Mouse (Mus musculus) brain, embryonic 14.5 days (tissue): ENCODE measurements around the gene Tmem52.

Experiments
- CTCF ChIP-seq: fragments of 200-500 bp; IDR thresholded peaks from 2 replicates; pipeline ENCODE4 v1.5.1; 2012; ENCODE audit warnings: inconsistent platforms, mild to moderate bottlenecking, moderate library complexity, borderline replicate concordance; ENCODE audit not compliant: insufficient read depth, insufficient read length; ENCODE audit errors: extremely low read depth
- POLR2A ChIP-seq: fragments of 200-500 bp; IDR thresholded peaks from 2 replicates; pipeline ENCODE4 v1.6.1; 2012; ENCODE audit warnings: mild to moderate bottlenecking, inconsistent platforms, borderline replicate concordance; ENCODE audit not compliant: poor library complexity, insufficient read depth, insufficient read length, severe bottlenecking; ENCODE audit errors: extremely low read depth

GRCm38 (mm10) chr4:155426272-155426671, 42.6 kb upstream of the Tmem52 start:
- no peak for TF ChIP-seq POLR2A
- no peak for TF ChIP-seq CTCF
